Mouse (Mus musculus): ENCODE data around the gene Col4a3. TPM values are rescaled to one million over a fixed set of nuclear protein-coding genes. Genes with fewer than 3 reads are reported as not detected.

The Col4a3 gene
- polyA plus RNA-seq, 1 experiment from 2014 or later: 21.9 TPM

DNA sequence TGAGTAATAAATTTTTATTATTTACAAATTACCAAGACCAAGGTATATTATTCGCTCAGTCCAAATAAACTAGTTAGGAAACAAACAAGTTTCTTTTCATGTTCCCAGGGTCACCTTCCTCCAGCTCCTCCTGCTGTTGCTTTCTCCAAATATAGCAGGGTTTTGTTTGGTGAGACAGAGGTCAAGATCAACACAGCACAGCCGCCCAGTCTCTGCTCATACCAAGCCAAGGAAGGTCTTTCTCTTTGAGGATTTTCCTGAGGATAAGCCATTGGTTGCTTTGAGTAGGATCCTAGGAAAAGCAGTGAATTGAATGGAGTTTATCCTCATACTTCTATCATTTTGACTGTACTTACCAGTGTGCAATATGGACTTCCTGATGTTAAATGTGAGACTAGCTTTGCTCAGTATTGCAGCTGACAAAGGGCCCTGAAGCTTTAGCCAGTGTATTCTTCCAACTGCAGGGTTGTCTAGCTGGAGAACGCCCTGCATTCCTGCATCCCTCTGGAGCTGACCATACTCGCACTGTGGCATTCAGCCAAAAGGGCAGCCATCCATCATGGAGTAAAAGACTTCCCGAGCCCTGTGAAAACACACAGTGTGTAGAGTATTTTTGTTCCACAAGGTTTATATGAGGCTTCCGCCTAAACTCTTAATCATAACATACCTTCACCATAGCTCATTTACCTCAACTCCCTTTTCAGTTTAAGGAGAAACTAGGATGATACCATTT is 10.3 kb downstream of the Col4a3 start:
- peak; percentile 91 for DNase-seq (ENCODE audit: low spot score)

DNA sequence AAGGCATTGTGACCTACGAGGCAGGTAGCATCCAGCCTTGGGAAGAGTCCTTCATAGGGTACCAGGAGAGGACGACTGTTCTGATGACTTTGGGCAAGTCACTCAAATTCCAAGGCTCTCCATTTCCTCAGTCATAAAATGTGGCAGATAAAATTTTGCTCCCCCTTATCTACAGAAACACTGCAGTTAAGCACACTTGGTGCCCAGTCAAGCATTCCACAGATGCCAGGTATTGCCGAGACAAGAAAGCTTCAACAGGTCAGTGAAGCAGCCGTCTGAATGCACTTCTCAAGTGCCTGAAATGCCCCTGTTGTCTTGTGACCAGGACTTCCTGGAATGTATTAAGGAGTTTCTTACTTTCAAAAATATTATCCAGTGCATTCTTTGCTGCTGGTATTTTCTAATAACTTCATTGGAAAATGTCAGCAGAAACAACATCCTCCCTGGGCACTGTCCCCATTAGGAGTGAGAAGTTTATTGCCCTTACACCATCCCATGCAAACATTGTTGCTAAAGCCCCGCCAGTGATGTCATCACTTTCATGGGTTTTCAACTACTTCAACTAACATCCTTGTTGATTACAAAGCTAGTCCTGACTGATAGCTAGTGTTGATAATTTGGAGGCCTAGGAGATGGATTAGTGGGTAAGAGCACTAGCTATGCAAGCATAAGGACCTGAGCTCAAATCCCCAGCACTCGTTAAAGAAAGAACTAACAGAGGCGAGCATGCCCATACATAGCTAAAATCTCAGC is 16.7 kb downstream of the Col4a3 start:
- peak overlapping the region; percentile 36; the same call in 1 of the 2 replicates for H3K27ac ChIP-seq
- no peaks in the 10 kb centered on the region for H3K9me3 ChIP-seq (replicated peaks; ENCODE audit: low read length)
- H3K27me3 ChIP-seq (ENCODE audit: insufficient read depth, low read length): no peaks in the 10 kb centered on the region
- TF ChIP-seq CTCF (IDR thresholded peaks at IDR 0.05; ENCODE audit: low read depth): no peak
- no peaks in the 10 kb centered on the region for H3K36me3 ChIP-seq (ENCODE audit: insufficient read depth, low read length)
- no peak overlapping the region for H3K4me3 ChIP-seq (replicated peaks; ENCODE audit: low read depth, low read length)
- ATAC-seq (replicated peaks; ENCODE audit: low FRiP score, low read depth): 0 out of 2 replicates have a peak, but pooled peaks have one; percentile 25
- no peaks in the 10 kb centered on the region for H3K4me1 ChIP-seq (replicated peaks; ENCODE audit: insufficient read depth, low read length)
- no peak overlapping the region for H3K9ac ChIP-seq (ENCODE audit: low read depth, low read length)
- no peak overlapping the region for H3K4me2 ChIP-seq (ENCODE audit: low read length)
- no peak for DNase-seq (ENCODE audit: low spot score)
- WGBS: 60% methylated on average over 7 of the region's 7 CpGs

More for the DNA sequence above, 10.3 kb downstream of the Col4a3 start:
- TF ChIP-seq CTCF (IDR thresholded peaks at IDR 0.05; ENCODE audit: low read depth): no peak
- H3K9ac ChIP-seq (ENCODE audit: low read depth, low read length): no peak overlapping the region
- no peaks in the 10 kb centered on the region for H3K36me3 ChIP-seq (ENCODE audit: insufficient read depth, low read length)
- H3K27me3 ChIP-seq (ENCODE audit: insufficient read depth, low read length): no peaks in the 10 kb centered on the region
- no peak overlapping the region for H3K4me3 ChIP-seq (replicated peaks; ENCODE audit: low read depth, low read length)
- no peak; the same call in 1 of the 2 replicates for ATAC-seq (replicated peaks; ENCODE audit: low FRiP score, low read depth)
- no peaks in the 10 kb centered on the region for H3K9me3 ChIP-seq (replicated peaks; ENCODE audit: low read length)
- H3K4me2 ChIP-seq (ENCODE audit: low read length): no peak overlapping the region
- WGBS: 20% methylated on average over 6 of the region's 6 CpGs
- peak overlapping the region; percentile 83 for H3K27ac ChIP-seq
- no peaks in the 10 kb centered on the region; the same call in 1 of the 2 replicates for H3K4me1 ChIP-seq (replicated peaks; ENCODE audit: insufficient read depth, low read length)

DNA sequence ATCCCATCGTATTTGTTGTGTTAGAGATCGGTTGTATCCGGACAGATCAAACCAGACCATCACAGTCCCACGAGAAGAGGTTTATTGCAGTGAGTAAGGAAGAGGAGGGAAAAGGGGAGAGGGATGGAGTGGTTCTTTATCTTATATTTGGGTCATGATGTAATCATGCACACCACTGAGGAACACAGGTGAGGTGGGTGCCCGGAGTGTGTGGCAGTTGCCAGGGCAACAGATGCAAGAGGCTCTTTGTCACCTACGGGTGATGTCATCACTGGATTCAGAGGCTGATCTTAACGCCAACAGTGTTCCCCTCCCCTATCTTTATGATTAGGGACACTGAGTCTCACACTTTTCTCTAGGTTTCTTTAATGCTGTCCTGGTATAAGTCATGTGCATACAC is 18.6 kb downstream of the Col4a3 start:
- Histone ChIP-seq H3K4me2 (ENCODE audit: low read length) (no peak overlapping the region), H3K36me3 (ENCODE audit: insufficient read depth, low read length) (no peaks in the 10 kb centered on the region), H3K27ac (peak overlapping the region; percentile 64; the same call in 1 of the 2 replicates), H3K4me3 (replicated peaks; ENCODE audit: low read depth, low read length) (no peak overlapping the region), H3K9me3 (replicated peaks; ENCODE audit: low read length) (no peaks in the 10 kb centered on the region), H3K9ac (ENCODE audit: low read depth, low read length) (no peak overlapping the region), H3K4me1 (replicated peaks; ENCODE audit: insufficient read depth, low read length) (no peaks in the 10 kb centered on the region), H3K27me3 (ENCODE audit: insufficient read depth, low read length) (no peaks in the 10 kb centered on the region)
- ATAC-seq (replicated peaks; ENCODE audit: low FRiP score, low read depth) (no peak), DNase-seq (ENCODE audit: low spot score) (no peak)
- 88% methylated on average over 7 of the region's 7 CpGs for WGBS
- TF ChIP-seq CTCF (IDR thresholded peaks at IDR 0.05; ENCODE audit: low read depth): no peak

DNA sequence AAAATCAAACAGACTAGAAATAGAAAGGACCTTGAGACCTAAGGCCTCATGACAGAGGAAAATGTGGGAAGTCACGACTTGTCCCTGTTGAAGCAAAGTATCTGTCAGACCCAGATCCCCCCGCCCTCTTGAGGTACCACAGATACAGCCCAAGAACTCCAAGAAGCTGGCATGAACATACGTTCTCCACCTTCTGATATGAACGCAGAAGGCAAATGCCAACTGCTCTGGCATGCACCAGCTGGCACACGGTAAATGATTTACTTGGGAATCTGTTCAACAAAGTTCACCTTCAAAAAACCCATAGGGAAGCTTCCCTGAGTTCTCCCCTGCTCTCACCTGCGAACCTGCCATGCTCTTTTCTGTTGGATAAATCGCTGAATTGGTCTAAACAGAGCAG is 19.1 kb downstream of the Col4a3 start:
- no peak overlapping the region for H3K9ac ChIP-seq (ENCODE audit: low read depth, low read length)
- 69% methylated on average over 7 of the region's 7 CpGs for WGBS
- H3K4me1 ChIP-seq (replicated peaks; ENCODE audit: insufficient read depth, low read length): no peaks in the 10 kb centered on the region
- H3K36me3 ChIP-seq (ENCODE audit: insufficient read depth, low read length): no peaks in the 10 kb centered on the region
- no peak overlapping the region for H3K4me3 ChIP-seq (replicated peaks; ENCODE audit: low read depth, low read length)
- H3K27me3 ChIP-seq (ENCODE audit: insufficient read depth, low read length): no peaks in the 10 kb centered on the region
- H3K4me2 ChIP-seq (ENCODE audit: low read length): no peak overlapping the region
- ATAC-seq (replicated peaks; ENCODE audit: low FRiP score, low read depth) (no peak), DNase-seq (ENCODE audit: low spot score) (no peak)
- H3K27ac ChIP-seq: peak overlapping the region; percentile 64
- H3K9me3 ChIP-seq (replicated peaks; ENCODE audit: low read length): no peaks in the 10 kb centered on the region
- TF ChIP-seq CTCF (IDR thresholded peaks at IDR 0.05; ENCODE audit: low read depth): no peak

DNA sequence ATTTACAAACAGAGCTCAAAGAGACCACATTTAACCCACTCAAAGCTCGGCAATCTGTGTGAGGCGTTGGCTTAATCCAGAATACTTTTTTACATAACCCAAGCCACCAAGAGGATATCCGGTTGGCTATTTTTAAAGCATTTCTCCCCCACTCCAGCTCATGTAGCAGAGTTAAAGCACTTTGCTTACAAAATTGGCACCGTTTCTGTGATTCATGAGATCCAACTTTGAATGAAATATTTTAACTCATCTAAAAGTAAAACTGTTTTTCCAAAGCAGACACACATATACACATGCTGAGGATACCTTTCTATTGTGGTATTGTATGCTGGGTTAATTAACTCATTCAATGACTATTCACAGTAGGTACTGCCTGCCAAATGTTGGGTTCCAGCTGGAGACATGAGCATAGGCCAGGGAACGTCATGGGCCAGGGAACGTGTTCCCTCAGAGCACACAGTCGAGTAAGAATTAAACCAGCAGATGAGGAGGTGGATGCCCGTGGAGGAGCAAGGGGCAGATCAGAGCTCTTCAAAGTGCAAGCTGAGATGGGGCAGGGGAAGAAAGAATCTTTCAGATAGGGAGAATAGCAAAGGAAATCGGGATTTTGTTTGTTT is 22.0 kb downstream of the Col4a3 start:
- Histone ChIP-seq H3K4me2 (ENCODE audit: low read length) (no peak overlapping the region), H3K4me3 (replicated peaks; ENCODE audit: low read depth, low read length) (no peak overlapping the region), H3K27ac (no peak overlapping the region), H3K9ac (ENCODE audit: low read depth, low read length) (no peak overlapping the region), H3K36me3 (ENCODE audit: insufficient read depth, low read length) (no peaks in the 10 kb centered on the region), H3K9me3 (replicated peaks; ENCODE audit: low read length) (no peaks in the 10 kb centered on the region), H3K27me3 (ENCODE audit: insufficient read depth, low read length) (no peaks in the 10 kb centered on the region), H3K4me1 (replicated peaks; ENCODE audit: insufficient read depth, low read length) (no peaks in the 10 kb centered on the region)
- no peak for TF ChIP-seq CTCF (IDR thresholded peaks at IDR 0.05; ENCODE audit: low read depth)
- 52% methylated on average over 9 of the region's 9 CpGs for WGBS
- DNase-seq (ENCODE audit: low spot score) (peak; percentile 46), ATAC-seq (replicated peaks; ENCODE audit: low FRiP score, low read depth) (no peak)

DNA sequence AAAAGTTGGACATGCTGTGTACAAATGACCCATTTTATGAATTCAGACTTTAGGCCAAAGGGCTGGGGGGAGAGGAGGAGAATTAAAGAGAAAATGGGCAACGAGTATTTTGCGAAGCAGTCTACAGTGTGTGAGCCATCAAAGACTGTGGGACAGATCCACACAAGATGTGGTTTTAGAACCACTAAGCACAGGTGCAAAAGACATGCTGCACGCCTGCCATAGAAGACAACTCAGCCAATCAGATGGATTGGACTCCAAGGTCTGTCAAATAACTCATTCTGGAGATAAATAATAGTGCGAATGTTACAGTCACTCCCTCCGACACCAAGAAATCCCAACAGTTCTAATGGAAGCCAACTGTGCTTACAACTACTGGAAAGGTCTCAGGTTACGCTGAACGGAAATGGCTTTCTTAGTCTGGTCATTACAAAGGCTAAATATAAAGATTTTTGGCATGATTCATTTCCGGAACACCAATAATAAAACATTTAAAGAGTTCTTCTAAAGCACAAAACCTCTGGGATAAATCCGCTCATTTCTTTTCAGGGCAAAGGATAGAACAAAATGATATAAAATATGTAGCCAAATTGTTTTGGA is 25.4 kb downstream of the Col4a3 start:
- H3K27ac ChIP-seq: no peak overlapping the region

More for the DNA sequence above, 25.4 kb downstream of the Col4a3 start:
- WGBS: 42% methylated on average over 9 of the region's 9 CpGs
- Histone ChIP-seq H3K4me1 (replicated peaks; ENCODE audit: insufficient read depth, low read length) (peaks cover 9% of the 10 kb centered on the region), H3K27me3 (ENCODE audit: insufficient read depth, low read length) (no peaks in the 10 kb centered on the region), H3K4me3 (replicated peaks; ENCODE audit: low read depth, low read length) (no peak overlapping the region), H3K4me2 (ENCODE audit: low read length) (no peak overlapping the region), H3K9me3 (replicated peaks; ENCODE audit: low read length) (no peaks in the 10 kb centered on the region), H3K9ac (ENCODE audit: low read depth, low read length) (no peak overlapping the region), H3K36me3 (ENCODE audit: insufficient read depth, low read length) (no peaks in the 10 kb centered on the region)
- no peak; the same call in 1 of the 2 replicates for ATAC-seq (replicated peaks; ENCODE audit: low FRiP score, low read depth)
- DNase-seq (ENCODE audit: low spot score): peak; percentile 92
- no peak for TF ChIP-seq CTCF (IDR thresholded peaks at IDR 0.05; ENCODE audit: low read depth)

All from kidney, postnatal 0 days (tissue).